Mouse (Mus musculus) testis, adult 2 months (tissue): Measurements from ENCODE around the gene Nat10.

ENCODE experiments used
- CTCF ChIP-seq: fragments of 200-500 bp; IDR thresholded peaks from 2 replicates; pipeline ENCODE4 v1.5.1; 2012; ENCODE audit warnings: low read depth, mild to moderate bottlenecking, inconsistent platforms, low read length, moderate library complexity; ENCODE audit not compliant: control insufficient read depth, insufficient read depth, insufficient replicate concordance
- POLR2A ChIP-seq: fragments of 200-500 bp; IDR thresholded peaks from 2 replicates; pipeline ENCODE4 v1.6.1; 2012; ENCODE audit warnings: low read depth, mild to moderate bottlenecking, inconsistent platforms, low read length, moderate library complexity; ENCODE audit not compliant: control insufficient read depth

DNA sequence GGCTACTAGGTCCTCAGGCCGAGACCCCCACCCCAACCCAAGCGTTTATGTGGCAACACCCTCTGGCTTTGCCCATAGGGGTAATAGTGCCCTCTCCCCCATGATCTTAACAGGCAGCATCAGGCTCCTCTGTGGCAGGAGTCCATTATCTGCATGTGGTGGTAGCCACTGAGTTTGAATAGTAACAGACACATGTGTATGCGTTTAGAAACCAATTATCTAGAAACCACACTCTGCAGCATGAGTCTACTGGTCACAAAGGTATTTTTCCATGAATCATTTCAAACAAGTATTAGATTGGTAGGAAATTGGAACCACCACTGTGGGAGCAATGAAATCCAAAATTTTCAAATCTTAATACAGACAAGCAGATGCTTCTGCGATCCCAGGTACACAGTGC lies 75.5 kb downstream of the Nat10 start:
- TF ChIP-seq POLR2A (no peak), CTCF (no peak)
